Mouse (Mus musculus) heart, embryonic 16.5 days (tissue): ENCODE results near the gene Afap1. TPM values are rescaled to one million over a fixed set of nuclear protein-coding genes. Genes with fewer than 3 reads are reported as not detected.

Source experiments
- ATAC-seq: fragments of 200-750 bp; cut with Nextera tagmentation; replicated peaks from 2 replicates; pipeline ENCODE4 v1.8.0; 2017; ENCODE audit warnings: moderate number of reproducible peaks; ENCODE audit not compliant: insufficient read depth, low FRiP score; ENCODE audit errors: extremely low read depth
- H3K27ac ChIP-seq: fragments of 300-500 bp; sonication (generic); 2 replicates; pipeline ENCODE4 v1.5.1; 2014; ENCODE audit warnings: mild to moderate bottlenecking, low read length, control low read depth, moderate library complexity
- H3K27me3 ChIP-seq: fragments of 300-500 bp; sonication (generic); 2 replicates; pipeline ENCODE4 v1.6.1; 2014; ENCODE audit warnings: low read length, mixed read lengths; ENCODE audit not compliant: control insufficient read depth, insufficient read depth
- H3K36me3 ChIP-seq: fragments of 300-500 bp; sonication (generic); 2 replicates; pipeline ENCODE4 v1.6.1; 2014; ENCODE audit not compliant: control insufficient read depth, insufficient read depth
- H3K4me1 ChIP-seq: fragments of 300-500 bp; sonication (generic); 2 replicates; pipeline ENCODE4 v1.6.1; 2014; ENCODE audit warnings: low read length, mixed read lengths; ENCODE audit not compliant: control insufficient read depth, insufficient read depth
- H3K4me2 ChIP-seq: fragments of 300-500 bp; sonication (generic); 2 replicates; pipeline ENCODE4 v1.6.1; 2014; ENCODE audit warnings: low read depth, mild to moderate bottlenecking, control low read depth, low read length
- H3K4me3 ChIP-seq: fragments of 300-500 bp; sonication (generic); 2 replicates; pipeline ENCODE4 v1.5.1; 2014; ENCODE audit warnings: mild to moderate bottlenecking, control low read depth, low read length
- H3K9ac ChIP-seq: fragments of 300-500 bp; sonication (generic); 2 replicates; pipeline ENCODE4 v1.6.1; 2014; ENCODE audit warnings: low read length, control low read depth
- H3K9me3 ChIP-seq: fragments of 300-500 bp; sonication (generic); replicated peaks from 2 replicates; pipeline ENCODE4 v1.6.1; 2016; ENCODE audit warnings: low read length; ENCODE audit not compliant: control insufficient read depth
- WGBS: fragments of 180-500 bp; shearing (Covaris S2); extraction: QIAGEN DNeasy Blood & Tissue Kit; methylation state at CpG from one replicate; pipeline ENCODE4 v1.1.7; 2014; 5-methylcytosine and 5-hydroxymethylcytosine counted together
- polyA plus RNA-seq: library from polyadenylated mRNA; unstranded; fragments of >200 nt; fragmentation: Nextera tagmentation; extraction: Ambion mirVana; gene quantifications from 2 replicates; pipeline ENCODE4 v1.2.1, GENCODE M21; 2015

Gene Afap1
- polyA plus RNA-seq, 1 experiment from 2014 or later = 24.5 TPM

- H3K27ac ChIP-seq = no peak overlapping the region
- peaks cover 46% of the 10 kb centered on the region for H3K36me3 ChIP-seq
- no peak overlapping the region for H3K4me3 ChIP-seq
- 0 out of 2 replicates have a peak, but pooled peaks have one; percentile 37 for ATAC-seq
- H3K4me2 ChIP-seq = no peak overlapping the region
- H3K4me1 ChIP-seq = peaks cover 9% of the 10 kb centered on the region
- H3K27me3 ChIP-seq = no peaks in the 10 kb centered on the region
- 38% methylated on average over 4 of the region's 4 CpGs for WGBS
- H3K9me3 ChIP-seq = no peaks in the 10 kb centered on the region
- no peak overlapping the region for H3K9ac ChIP-seq
Measured at GRCm38 (mm10) chr5:35981976-35982375, 88.9 kb downstream of the Afap1 start.

GRCm38 (mm10) chr5:35985611-35986010 is 92.5 kb downstream of the Afap1 start:
- peak; percentile 74 for ATAC-seq
- H3K9me3 ChIP-seq = no peaks in the 10 kb centered on the region
- H3K36me3 ChIP-seq = peaks cover 48% of the 10 kb centered on the region
- peak overlapping the region; percentile 89 for H3K27ac ChIP-seq
- H3K27me3 ChIP-seq = no peaks in the 10 kb centered on the region
- WGBS = 47% methylated on average over 8 of the region's 8 CpGs
- H3K4me2 ChIP-seq = peak overlapping the region; percentile 18; the same call in 1 of the 2 replicates
- peak overlapping the region; percentile 50; the same call in 1 of the 2 replicates for H3K9ac ChIP-seq
- peaks cover 9% of the 10 kb centered on the region for H3K4me1 ChIP-seq
- no peak overlapping the region for H3K4me3 ChIP-seq

GRCm38 (mm10) chr5:35988085-35988484 is 95.0 kb downstream of the Afap1 start:
- H3K4me2 ChIP-seq = no peak overlapping the region
- H3K4me3 ChIP-seq = no peak overlapping the region
- no peak overlapping the region for H3K27ac ChIP-seq
- WGBS = 93% methylated on average over 8 of the region's 8 CpGs
- no peak for ATAC-seq
- H3K4me1 ChIP-seq = peaks cover 9% of the 10 kb centered on the region
- H3K9ac ChIP-seq = no peak overlapping the region
- no peaks in the 10 kb centered on the region for H3K27me3 ChIP-seq
- H3K36me3 ChIP-seq = peaks cover 53% of the 10 kb centered on the region
- H3K9me3 ChIP-seq = no peaks in the 10 kb centered on the region

- ATAC-seq = no peak
- no peaks in the 10 kb centered on the region for H3K27me3 ChIP-seq
- no peak overlapping the region for H3K4me2 ChIP-seq
- no peak overlapping the region for H3K27ac ChIP-seq
- no peaks in the 10 kb centered on the region for H3K9me3 ChIP-seq
- H3K4me1 ChIP-seq = peaks cover 9% of the 10 kb centered on the region
- 82% methylated on average over 6 of the region's 6 CpGs for whole genome bisulfite sequencing
- no peak overlapping the region for H3K9ac ChIP-seq
- peaks cover 57% of the 10 kb centered on the region for H3K36me3 ChIP-seq
- H3K4me3 ChIP-seq = no peak overlapping the region
Measured at GRCm38 (mm10) chr5:35989506-35989905, 96.4 kb downstream of the Afap1 start.

GRCm38 (mm10) chr5:35989986-35990735 is 97.0 kb downstream of the Afap1 start:
- peaks cover 7% of the 10 kb centered on the region for H3K4me1 ChIP-seq
- no peak overlapping the region for H3K4me3 ChIP-seq
- ATAC-seq = no peak
- no peaks in the 10 kb centered on the region for H3K27me3 ChIP-seq
- H3K9ac ChIP-seq = no peak overlapping the region
- no peaks in the 10 kb centered on the region for H3K9me3 ChIP-seq
- WGBS = 83% methylated on average over 11 of the region's 11 CpGs
- no peak overlapping the region for H3K4me2 ChIP-seq
- H3K36me3 ChIP-seq = peaks cover 55% of the 10 kb centered on the region
- H3K27ac ChIP-seq = no peak overlapping the region

GRCm38 (mm10) chr5:36003797-36004196 is 110.7 kb downstream of the Afap1 start:
- WGBS = 77% methylated on average over 10 of the region's 10 CpGs
- H3K4me2 ChIP-seq = no peak overlapping the region
- H3K27ac ChIP-seq = no peak overlapping the region
- H3K4me1 ChIP-seq = no peaks in the 10 kb centered on the region
- ATAC-seq = no peak
- no peaks in the 10 kb centered on the region for H3K9me3 ChIP-seq
- no peak overlapping the region for H3K4me3 ChIP-seq
- peaks cover 19% of the 10 kb centered on the region for H3K36me3 ChIP-seq
- H3K9ac ChIP-seq = no peak overlapping the region
- H3K27me3 ChIP-seq = no peaks in the 10 kb centered on the region

GRCm38 (mm10) chr5:36006106-36006505 is 113.0 kb downstream of the Afap1 start:
- H3K9me3 ChIP-seq = no peaks in the 10 kb centered on the region
- peaks cover 3% of the 10 kb centered on the region for H3K4me1 ChIP-seq
- no peak overlapping the region for H3K9ac ChIP-seq
- WGBS = 67% methylated on average over 8 of the region's 8 CpGs
- H3K4me3 ChIP-seq = no peak overlapping the region
- no peak overlapping the region for H3K27ac ChIP-seq
- H3K4me2 ChIP-seq = no peak overlapping the region
- ATAC-seq = no peak
- peaks cover 7% of the 10 kb centered on the region; the same call in 1 of the 2 replicates for H3K36me3 ChIP-seq
- no peaks in the 10 kb centered on the region for H3K27me3 ChIP-seq

- Histone ChIP-seq H3K4me3 (no peak overlapping the region), H3K27ac (no peak overlapping the region), H3K9me3 (no peaks in the 10 kb centered on the region), H3K9ac (no peak overlapping the region), H3K36me3 (peaks cover 2% of the 10 kb centered on the region; the same call in 1 of the 2 replicates), H3K4me2 (no peak overlapping the region), H3K4me1 (peaks cover 4% of the 10 kb centered on the region), H3K27me3 (no peaks in the 10 kb centered on the region)
- WGBS = 63% methylated on average over 5 of the region's 5 CpGs
- ATAC-seq = no peak
Measured at GRCm38 (mm10) chr5:36006586-36006985, 113.5 kb downstream of the Afap1 start.

- no peak overlapping the region for H3K27ac ChIP-seq
- no peak overlapping the region for H3K4me3 ChIP-seq
- H3K27me3 ChIP-seq = no peaks in the 10 kb centered on the region
- no peaks in the 10 kb centered on the region for H3K9me3 ChIP-seq
- no peaks in the 10 kb centered on the region for H3K36me3 ChIP-seq
- peaks cover 4% of the 10 kb centered on the region for H3K4me1 ChIP-seq
- H3K4me2 ChIP-seq = no peak overlapping the region
- ATAC-seq = no peak
- 77% methylated on average over 10 of the region's 10 CpGs for WGBS
- H3K9ac ChIP-seq = no peak overlapping the region
Measured at GRCm38 (mm10) chr5:36007649-36008048, 114.5 kb downstream of the Afap1 start.
